Mouse (Mus musculus) left cerebral cortex, adult 11 months (tissue): Measurements from ENCODE around the gene Sptssb.

Experiments
- DNase-seq: peaks from one replicate; pipeline ENCODE4 v3.0.0; 2022; ENCODE audit warnings: low spot score

The Sptssb gene

GRCm38 (mm10) chr3:69829532-69829931, 30.2 kb downstream of the Sptssb start:
- DNase-seq: no peak

GRCm38 (mm10) chr3:69824536-69824935, 35.2 kb downstream of the Sptssb start:
- DNase-seq: no peak

- DNase-seq: no peak
Measured at GRCm38 (mm10) chr3:69820614-69821013, 39.1 kb downstream of the Sptssb start.

GRCm38 (mm10) chr3:69819851-69820200, 39.9 kb downstream of the Sptssb start:
- DNase-seq: no peak

GRCm38 (mm10) chr3:69819146-69819850, 40.4 kb downstream of the Sptssb start:
- DNase-seq: no peak

- DNase-seq: no peak
Measured at GRCm38 (mm10) chr3:69818466-69818865, 41.3 kb downstream of the Sptssb start.

- DNase-seq: no peak
Measured at GRCm38 (mm10) chr3:69816547-69816946, 43.2 kb downstream of the Sptssb start.

GRCm38 (mm10) chr3:69813005-69813695, 46.6 kb downstream of the Sptssb start:
- no peak for DNase-seq

- DNase-seq: no peak
Measured at GRCm38 (mm10) chr3:69812442-69812841, 47.3 kb downstream of the Sptssb start.

GRCm38 (mm10) chr3:69808479-69808878, 51.3 kb downstream of the Sptssb start:
- DNase-seq: no peak

- no peak for DNase-seq
Measured at GRCm38 (mm10) chr3:69803137-69803536, 56.6 kb downstream of the Sptssb start.

GRCm38 (mm10) chr3:69800829-69801384, 58.8 kb downstream of the Sptssb start:
- no peak for DNase-seq

- no peak for DNase-seq
Measured at GRCm38 (mm10) chr3:69799096-69799495, 60.6 kb downstream of the Sptssb start.

- no peak for DNase-seq
Measured at GRCm38 (mm10) chr3:69797969-69798368, 61.8 kb downstream of the Sptssb start.

GRCm38 (mm10) chr3:69797533-69797932, 62.2 kb downstream of the Sptssb start:
- no peak for DNase-seq

- no peak for DNase-seq
Measured at GRCm38 (mm10) chr3:69792823-69793417, 66.8 kb downstream of the Sptssb start.

GRCm38 (mm10) chr3:69779246-69779796, 80.4 kb downstream of the Sptssb start:
- no peak for DNase-seq

GRCm38 (mm10) chr3:69773356-69773755, 86.4 kb downstream of the Sptssb start:
- DNase-seq: no peak
